Mouse (Mus musculus) layer of hippocampus, adult 2 months (tissue): Measurements from ENCODE around the gene Heatr6. TPM values are rescaled to one million over a fixed set of nuclear protein-coding genes. Genes with fewer than 3 reads are reported as not detected.

Experiments
- DNase-seq, 2 experiments: peaks; one replicate each; pipeline ENCODE4 v3.0.0; 2022; ENCODE audit warnings: low spot score in 2 of 2
- H3K27ac ChIP-seq: fragments of 200-600 bp; 2 replicates; pipeline ENCODE4 v1.8.1; 2022
- H3K4me3 ChIP-seq: fragments of 200-600 bp; 2 replicates; pipeline ENCODE4 v1.8.1; 2022; ENCODE audit warnings: mild to moderate bottlenecking
- CTCF ChIP-seq: fragments of 200-600 bp; conservative IDR thresholded peaks from 2 replicates; pipeline ENCODE4 v1.8.1; 2022; ENCODE audit warnings: antibody characterized with exemption, mild to moderate bottlenecking, moderate library complexity
- long read RNA-seq, 2 experiments: library from polyadenylated mRNA; stranded (forward); transcript quantifications; one replicate each; pipeline ENCODE4 v2.0.0; 2021; ENCODE audit warnings: borderline mapping rate in 2 of 2
- total RNA-seq, 2 experiments: library from RNA; stranded (reverse); gene quantifications; 2 replicates each; pipeline ENCODE4 v1.2.3; 2021

Gene Heatr6
- 10 to 100 TPM; 17.3 to 18.9 TPM for total RNA-seq
- long read RNA-seq, experiment 1, full-length matches to known transcripts = 2 of 10 reads
- long read RNA-seq, experiment 1, partial matches to known transcripts = 3 of 10 reads
- long read RNA-seq, experiment 1, other reads (novel, unspliced or antisense) = 5 of 10 reads
- long read RNA-seq, experiment 2, full-length matches to known transcripts = 3 of 18 reads
- long read RNA-seq, experiment 2, partial matches to known transcripts = 5 of 18 reads
- long read RNA-seq, experiment 2, other reads (novel, unspliced or antisense) = 10 of 18 reads

- peak within 1 kb of the TSS; percentile 95 for H3K27ac ChIP-seq
- DNase-seq = peak; percentile 90 to 91
- H3K4me3 ChIP-seq = peak within 1 kb of the TSS; percentile 85
- peak; percentile 29; the same call in 1 of the 2 replicates for TF ChIP-seq CTCF
Measured at GRCm38 (mm10) chr11:83753581-83754181, at the start of gene Heatr6. Gene Heatr6, plus strand, starts transcription at chr11:83753696.

GRCm38 (mm10) chr11:83703705-83704104 lies 49.8 kb upstream of the Heatr6 start, which contains the start of gene Wfdc17:
Gene Wfdc17, plus strand, starts transcription at chr11:83703991.
- Histone ChIP-seq H3K27ac (no peak within 1 kb of the TSS), H3K4me3 (no peak within 1 kb of the TSS)
- no peak for DNase-seq
- no peak for TF ChIP-seq CTCF

GRCm38 (mm10) chr11:83708715-83709114 lies 44.8 kb upstream of the Heatr6 start, which contains the start of gene Wfdc18:
Gene Wfdc18, plus strand, starts transcription at chr11:83709015.
- H3K4me3 ChIP-seq = no peak within 1 kb of the TSS
- TF ChIP-seq CTCF = no peak

DNA sequence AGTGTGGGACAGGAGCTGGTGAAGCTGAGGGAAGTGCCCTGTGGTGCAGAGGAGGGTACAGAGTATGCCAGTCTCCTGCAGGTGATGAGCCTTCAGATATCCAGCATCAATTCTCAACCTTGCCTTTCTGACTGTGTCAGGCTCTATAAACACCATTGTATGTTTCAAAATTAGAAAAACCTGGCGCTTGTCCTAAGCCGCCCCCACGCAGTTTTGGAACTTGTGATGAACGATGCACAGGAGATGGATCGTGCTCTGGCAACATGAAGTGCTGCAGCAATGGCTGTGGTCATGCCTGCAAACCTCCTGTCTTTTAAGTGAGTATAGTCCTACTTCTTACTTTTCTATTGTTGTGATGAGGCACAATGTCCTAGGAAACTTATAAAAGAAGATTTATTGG lies 43.8 kb upstream of the Heatr6 start:
- no peak overlapping the region for H3K27ac ChIP-seq
- DNase-seq = peak; percentile 13 to 53
- no peak for TF ChIP-seq CTCF
- H3K4me3 ChIP-seq = no peak overlapping the region

More at GRCm38 (mm10) chr11:83708715-83709114, 44.8 kb upstream of the Heatr6 start, which contains the start of gene Wfdc18:
- DNase-seq = no peak
- H3K27ac ChIP-seq = no peak within 1 kb of the TSS

DNA sequence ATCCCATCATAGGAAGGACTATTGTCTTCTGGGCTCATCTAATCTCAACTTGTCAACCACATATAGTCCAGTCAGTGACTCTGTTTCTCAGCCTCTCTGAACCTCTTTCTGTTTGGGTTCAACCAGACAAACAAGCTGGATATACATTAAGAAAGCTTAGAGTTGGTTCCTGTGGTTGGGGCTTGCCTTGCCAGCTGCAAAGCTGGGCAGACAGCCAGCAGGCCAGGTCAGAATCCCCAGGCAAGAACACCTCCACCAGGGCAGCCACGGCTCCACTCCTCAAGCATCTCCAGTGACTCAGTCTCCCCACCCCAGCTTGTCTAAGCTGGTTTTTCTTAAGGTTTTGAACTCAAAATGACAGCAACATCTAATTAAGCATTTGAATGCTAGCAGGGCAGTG lies 40.8 kb upstream of the Heatr6 start:
- H3K27ac ChIP-seq = no peak overlapping the region
- no peak overlapping the region for H3K4me3 ChIP-seq
- no peak for TF ChIP-seq CTCF
- no peak for DNase-seq

GRCm38 (mm10) chr11:83713925-83714324 lies 39.6 kb upstream of the Heatr6 start:
- DNase-seq = no peak
- TF ChIP-seq CTCF = no peak
- H3K4me3 ChIP-seq = no peak overlapping the region
- no peak overlapping the region for H3K27ac ChIP-seq

- TF ChIP-seq CTCF = no peak
- DNase-seq = no peak
- H3K27ac ChIP-seq = no peak overlapping the region
- no peak overlapping the region for H3K4me3 ChIP-seq
Measured at GRCm38 (mm10) chr11:83717042-83717665, 36.3 kb upstream of the Heatr6 start.

DNA sequence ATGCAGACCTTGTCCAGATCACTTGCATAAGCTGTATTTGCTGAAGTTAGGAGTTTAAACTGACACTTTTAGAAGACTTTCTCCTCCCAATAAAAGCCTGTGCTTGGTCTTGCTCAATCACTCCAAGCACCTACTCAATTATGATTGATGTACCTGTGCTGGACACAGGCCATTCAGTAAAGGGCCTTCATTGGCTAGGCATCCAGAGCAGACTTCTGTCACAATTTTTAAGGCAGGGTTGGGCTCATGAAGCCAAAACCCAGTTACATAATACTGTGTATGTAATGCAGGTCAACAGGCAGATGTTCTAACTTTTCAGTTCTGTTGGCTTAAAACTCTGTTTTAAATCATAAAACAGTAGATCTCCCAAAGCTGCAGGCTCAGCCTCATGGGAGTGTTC lies 32.7 kb upstream of the Heatr6 start:
- DNase-seq = no peak
- no peak for TF ChIP-seq CTCF
- H3K4me3 ChIP-seq = no peak overlapping the region
- no peak overlapping the region for H3K27ac ChIP-seq

- peak; percentile 76 for TF ChIP-seq CTCF
- DNase-seq = no peak
- Histone ChIP-seq H3K27ac (no peak overlapping the region), H3K4me3 (no peak overlapping the region)
Measured at GRCm38 (mm10) chr11:83728757-83729432, 24.6 kb upstream of the Heatr6 start.

- no peak for TF ChIP-seq CTCF
- DNase-seq = no peak
- no peak overlapping the region for H3K27ac ChIP-seq
Measured at GRCm38 (mm10) chr11:83731116-83731515, 22.4 kb upstream of the Heatr6 start.

DNA sequence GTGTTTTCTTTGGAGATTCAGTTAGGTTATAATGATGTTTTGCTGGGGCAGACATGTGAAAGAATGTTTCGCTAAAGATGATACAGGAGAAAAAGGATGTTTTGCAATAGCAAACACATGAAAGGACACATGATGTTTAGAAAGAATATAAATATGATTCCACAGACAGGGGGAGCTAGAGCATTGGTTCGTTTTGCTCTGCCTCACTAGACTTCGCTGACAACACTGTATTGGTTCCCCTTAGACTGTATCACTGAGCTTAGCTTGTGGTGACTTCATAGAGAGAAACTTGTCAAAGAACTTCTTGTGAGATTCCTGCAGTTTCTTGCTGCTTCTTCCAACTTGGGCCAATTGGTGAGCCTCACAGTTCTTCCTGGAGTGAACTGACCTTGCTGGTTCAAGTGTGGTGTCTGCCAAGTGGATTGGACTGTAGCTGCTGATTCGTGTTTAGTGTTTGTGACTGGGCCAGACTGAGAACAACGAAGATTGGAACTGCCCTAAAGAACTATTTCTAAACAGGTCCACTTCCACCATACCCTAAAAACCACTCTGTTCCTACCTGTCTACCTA lies 20.3 kb upstream of the Heatr6 start:
- Histone ChIP-seq H3K27ac (no peak overlapping the region), H3K4me3 (no peak overlapping the region)
- DNase-seq = no peak
- TF ChIP-seq CTCF = peak; percentile 25

More at GRCm38 (mm10) chr11:83731116-83731515, 22.4 kb upstream of the Heatr6 start:
- H3K4me3 ChIP-seq = no peak overlapping the region

GRCm38 (mm10) chr11:83734215-83734614 lies 19.3 kb upstream of the Heatr6 start:
- Histone ChIP-seq H3K27ac (no peak overlapping the region), H3K4me3 (no peak overlapping the region)
- no peak for DNase-seq
- no peak for TF ChIP-seq CTCF
